Mouse (Mus musculus): ENCODE data around the gene Tex33.
"Not testable (repeated sequence)": the region's sequence is repeated elsewhere in the genome, so short reads cannot be mapped to it uniquely, and the experiment has no call there.

The Tex33 gene

DNA sequence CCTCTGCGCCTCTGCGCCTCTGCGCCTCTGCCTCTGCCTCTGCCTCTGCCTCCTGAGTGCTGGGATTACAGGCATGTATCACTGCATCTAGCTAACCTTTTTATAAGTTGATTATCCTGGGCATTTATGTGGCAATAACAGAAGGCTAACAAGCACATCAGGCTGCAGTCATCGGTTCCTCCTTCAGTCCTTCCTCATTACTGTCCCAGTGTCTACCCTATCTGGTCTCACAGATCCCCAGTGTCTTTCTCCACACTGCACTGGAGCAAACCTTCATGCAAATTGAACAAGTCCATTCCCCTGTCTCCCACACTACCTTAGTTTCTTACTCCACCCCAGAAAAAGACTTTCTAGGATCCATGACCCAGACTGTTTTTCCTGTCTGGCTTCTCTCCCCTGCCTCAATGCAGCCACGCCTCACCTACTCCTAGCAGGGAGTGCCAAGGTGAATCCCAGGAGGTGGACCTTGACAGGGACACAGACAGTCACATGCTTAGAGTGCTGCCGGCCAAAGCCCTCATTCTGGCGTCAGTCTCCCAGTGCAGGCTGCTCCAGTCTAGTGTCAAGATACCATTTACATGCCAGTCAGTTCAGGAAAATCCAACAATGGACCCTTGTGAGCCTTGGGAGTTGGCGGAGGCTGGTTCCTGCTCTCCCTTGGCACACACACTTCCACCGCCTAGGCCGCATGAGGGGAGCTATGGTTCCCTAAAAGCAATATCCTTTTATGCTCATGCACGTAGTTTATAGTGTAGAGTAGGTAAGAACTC, 12.1 kb downstream of the Tex33 start:
- in situ Hi-C loops (cut with MboI; ENCODE audit: low pct_unique_long_range_greater_than_20kb in 1 of 2, low sequenced_read_pairs in 2 of 2, unreplicated experiment in 1 of 2): no loop called here

GRCm38 (mm10) chr15:78382115-78382514, 13.6 kb downstream of the Tex33 start:
- in situ Hi-C loops (cut with MboI; ENCODE audit: low pct_unique_long_range_greater_than_20kb in 1 of 2, low sequenced_read_pairs in 2 of 2, unreplicated experiment in 1 of 2): no loop called here

DNA sequence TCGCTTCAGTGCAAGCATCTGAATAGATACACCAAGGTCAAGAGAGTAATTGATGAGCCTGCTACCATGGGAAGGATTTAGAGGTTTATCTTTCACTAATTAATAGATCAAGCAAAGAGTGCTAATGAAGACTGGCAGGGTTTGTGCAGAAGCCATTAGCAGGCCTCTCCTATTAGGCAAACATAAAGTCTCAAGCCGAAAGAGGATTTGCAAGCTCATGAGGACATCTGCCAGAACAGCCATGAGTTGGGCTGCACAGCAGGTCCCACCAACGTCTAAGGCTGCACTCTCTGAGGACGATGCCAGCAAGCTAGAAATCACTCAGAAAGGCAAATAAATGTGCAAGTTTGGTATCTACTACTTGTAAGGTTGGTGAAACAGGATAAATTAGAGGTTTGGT, 15.0 kb downstream of the Tex33 start:
- in situ Hi-C loops (cut with MboI; ENCODE audit: low pct_unique_long_range_greater_than_20kb in 1 of 2, low sequenced_read_pairs in 2 of 2, unreplicated experiment in 1 of 2): no loop called here

GRCm38 (mm10) chr15:78380208-78380607, 15.5 kb downstream of the Tex33 start:
- in situ Hi-C loops (cut with MboI; ENCODE audit: low pct_unique_long_range_greater_than_20kb in 1 of 2, low sequenced_read_pairs in 2 of 2, unreplicated experiment in 1 of 2): no loop called here

DNA sequence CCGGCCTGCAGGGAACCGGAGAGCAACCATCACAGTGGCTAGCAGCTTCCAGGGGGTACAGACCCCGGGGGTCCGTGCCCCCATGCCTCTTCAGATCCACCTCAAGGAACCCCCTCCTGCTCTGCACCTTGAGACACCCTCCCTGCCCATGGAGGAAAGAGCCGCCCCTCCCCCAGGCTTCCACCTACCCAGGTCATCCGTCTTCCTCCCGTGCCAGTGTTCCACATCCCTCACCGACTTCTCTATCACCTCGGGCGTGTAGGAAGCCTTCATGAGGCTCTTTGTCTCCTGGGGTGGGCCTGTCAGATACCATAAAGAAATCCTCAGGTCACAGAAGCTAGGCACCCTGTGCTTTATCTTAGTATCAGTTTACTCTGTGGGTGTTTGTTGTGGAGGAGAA, 17.2 kb downstream of the Tex33 start:
- in situ Hi-C loops (cut with MboI; ENCODE audit: low pct_unique_long_range_greater_than_20kb in 1 of 2, low sequenced_read_pairs in 2 of 2, unreplicated experiment in 1 of 2): no loop called here

DNA sequence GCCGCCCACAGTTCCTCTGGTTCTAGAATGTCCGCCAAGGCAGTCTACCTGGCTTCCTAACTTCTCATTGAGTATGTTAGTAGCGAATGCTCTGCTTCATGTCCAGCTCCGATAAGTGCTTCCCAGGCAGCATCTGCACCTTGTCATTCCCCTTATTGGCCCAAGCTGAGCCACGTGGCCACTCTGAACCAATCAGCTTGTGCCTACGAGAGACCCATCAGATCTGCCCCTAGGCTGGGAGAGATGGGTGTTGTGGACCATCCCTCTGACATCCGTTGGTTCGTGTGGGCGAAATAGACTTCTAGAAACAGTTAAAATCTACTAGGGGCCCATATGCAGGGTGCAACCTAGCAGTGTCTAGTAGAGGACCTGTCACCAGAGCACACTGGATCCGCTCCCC, 17.9 kb downstream of the Tex33 start:
- in situ Hi-C loops (cut with MboI; ENCODE audit: low pct_unique_long_range_greater_than_20kb in 1 of 2, low sequenced_read_pairs in 2 of 2, unreplicated experiment in 1 of 2): no loop called here

GRCm38 (mm10) chr15:78374204-78374603, 21.5 kb downstream of the Tex33 start:
- in situ Hi-C loops (cut with MboI; ENCODE audit: low pct_unique_long_range_greater_than_20kb in 1 of 2, low sequenced_read_pairs in 2 of 2, unreplicated experiment in 1 of 2): no loop called here

- in situ Hi-C loops (cut with MboI; ENCODE audit: low pct_unique_long_range_greater_than_20kb in 1 of 2, low sequenced_read_pairs in 2 of 2, unreplicated experiment in 1 of 2): no loop called here
Observed at GRCm38 (mm10) chr15:78372796-78373195, 22.9 kb downstream of the Tex33 start.

- in situ Hi-C loops (cut with MboI; ENCODE audit: low pct_unique_long_range_greater_than_20kb in 1 of 2, low sequenced_read_pairs in 2 of 2, unreplicated experiment in 1 of 2): no loop called here
Observed at GRCm38 (mm10) chr15:78369641-78370040, 26.1 kb downstream of the Tex33 start.

DNA sequence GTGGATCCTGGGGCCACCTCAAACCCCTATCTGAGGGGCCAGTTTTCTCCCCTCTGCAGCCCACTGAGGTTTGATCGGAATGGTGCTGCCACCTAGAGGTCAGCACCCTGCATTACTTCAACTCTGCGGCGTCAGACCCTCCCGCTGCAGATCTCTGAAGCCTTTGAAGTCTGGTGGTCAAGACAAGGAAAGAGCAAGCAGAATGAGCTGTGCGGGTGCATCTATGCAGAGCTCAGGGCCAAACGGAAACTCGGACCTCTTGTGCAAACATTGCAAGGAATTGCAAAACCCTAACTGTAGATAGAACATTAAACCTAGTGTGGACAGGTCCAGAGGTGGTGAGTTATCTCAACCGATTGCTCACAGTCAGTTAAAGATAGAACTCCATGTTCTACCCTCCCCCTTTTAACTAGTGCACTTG, 26.8 kb downstream of the Tex33 start:
- in situ Hi-C loops (cut with MboI; ENCODE audit: low pct_unique_long_range_greater_than_20kb in 1 of 2, low sequenced_read_pairs in 2 of 2, unreplicated experiment in 1 of 2): no loop called here

DNA sequence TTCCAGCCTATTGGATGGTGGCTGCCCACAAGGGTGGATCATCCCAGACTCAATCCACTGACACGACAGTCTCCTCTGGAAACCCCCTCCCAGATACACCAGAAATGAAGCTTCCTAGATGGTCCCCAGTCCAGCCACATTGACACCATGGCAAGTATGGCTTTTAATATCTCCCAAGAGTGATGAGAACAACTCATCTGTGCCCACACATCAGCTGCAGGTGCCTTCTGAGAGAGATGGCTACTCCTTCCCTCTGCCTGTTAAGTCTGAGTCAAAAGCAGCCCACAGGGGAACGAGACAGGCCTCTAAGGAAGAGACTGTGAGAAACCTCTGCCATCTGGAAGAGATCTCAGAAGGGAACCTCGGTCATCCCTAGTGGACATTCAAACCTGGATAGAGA, 27.9 kb downstream of the Tex33 start:
- in situ Hi-C loops (cut with MboI; ENCODE audit: low pct_unique_long_range_greater_than_20kb in 1 of 2, low sequenced_read_pairs in 2 of 2, unreplicated experiment in 1 of 2): no loop called here

- in situ Hi-C loops (cut with MboI; ENCODE audit: low pct_unique_long_range_greater_than_20kb in 1 of 2, low sequenced_read_pairs in 2 of 2, unreplicated experiment in 1 of 2): no loop called here
Observed at GRCm38 (mm10) chr15:78366875-78367274, 28.8 kb downstream of the Tex33 start.

- in situ Hi-C loops (cut with MboI; ENCODE audit: low pct_unique_long_range_greater_than_20kb in 1 of 2, low sequenced_read_pairs in 2 of 2, unreplicated experiment in 1 of 2): no loop called here
Observed at GRCm38 (mm10) chr15:78365916-78366315, 29.8 kb downstream of the Tex33 start.

- in situ Hi-C loops (cut with MboI; ENCODE audit: low pct_unique_long_range_greater_than_20kb in 1 of 2, low sequenced_read_pairs in 2 of 2, unreplicated experiment in 1 of 2): no loop called here
Observed at GRCm38 (mm10) chr15:78355548-78355947, 40.2 kb downstream of the Tex33 start.

DNA sequence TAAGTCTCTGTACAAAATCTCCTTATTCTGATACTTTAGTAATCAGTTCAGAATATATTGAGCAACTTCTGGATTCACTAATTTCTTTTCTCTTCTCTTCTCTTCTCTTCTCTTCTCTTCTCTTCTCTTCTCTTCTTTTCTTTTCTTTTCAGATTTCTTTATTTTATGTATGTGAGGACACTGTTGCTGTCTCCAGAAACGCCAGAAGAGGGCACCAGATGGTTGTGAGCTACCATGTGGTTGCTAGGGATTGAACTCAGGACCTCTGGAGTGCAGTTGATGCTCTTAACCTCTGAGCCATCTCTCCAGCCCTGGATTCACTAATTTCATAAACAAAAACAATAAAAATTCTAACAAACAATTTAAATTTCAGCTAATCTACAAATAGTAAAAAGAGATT, 40.8 kb downstream of the Tex33 start:
- in situ Hi-C loops (cut with MboI; ENCODE audit: low pct_unique_long_range_greater_than_20kb in 1 of 2, low sequenced_read_pairs in 2 of 2, unreplicated experiment in 1 of 2): loop anchor here in 1 of 2 experiments (5.0 kb wide), 1 partner anchor 182 kb away; no protein-coding TSS in a partner anchor

- in situ Hi-C loops (cut with MboI; ENCODE audit: low pct_unique_long_range_greater_than_20kb in 1 of 2, low sequenced_read_pairs in 2 of 2, unreplicated experiment in 1 of 2): loop anchor here in 1 of 2 experiments (5.0 kb wide), 1 partner anchor 186 kb away; no protein-coding TSS in a partner anchor
Observed at GRCm38 (mm10) chr15:78351586-78352165, 44.0 kb downstream of the Tex33 start.

- in situ Hi-C loops (cut with MboI; ENCODE audit: low pct_unique_long_range_greater_than_20kb in 1 of 2, low sequenced_read_pairs in 2 of 2, unreplicated experiment in 1 of 2): no loop called here
Observed at GRCm38 (mm10) chr15:78344567-78344966, 51.1 kb downstream of the Tex33 start.

DNA sequence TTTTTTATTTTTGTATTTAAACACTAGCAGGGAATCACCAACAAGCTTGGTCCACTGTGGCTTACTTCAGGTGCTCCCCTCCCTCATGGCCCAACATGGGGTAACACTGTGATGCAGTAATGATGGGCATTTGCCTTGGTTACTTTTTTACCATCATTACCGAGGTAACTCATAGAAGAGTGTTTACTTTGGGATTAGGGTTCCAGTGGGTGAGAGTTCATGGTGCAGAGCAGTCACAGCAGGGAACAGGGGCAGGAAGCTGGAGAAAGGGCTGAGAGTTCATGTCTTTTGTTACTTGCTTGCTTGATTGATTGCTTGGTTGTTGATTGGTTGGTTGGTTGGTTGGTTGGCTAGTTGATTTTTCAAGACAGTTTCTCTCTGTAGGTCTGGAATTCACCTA, 52.0 kb downstream of the Tex33 start:
- in situ Hi-C loops (cut with MboI; ENCODE audit: low pct_unique_long_range_greater_than_20kb in 1 of 2, low sequenced_read_pairs in 2 of 2, unreplicated experiment in 1 of 2): no loop called here

DNA sequence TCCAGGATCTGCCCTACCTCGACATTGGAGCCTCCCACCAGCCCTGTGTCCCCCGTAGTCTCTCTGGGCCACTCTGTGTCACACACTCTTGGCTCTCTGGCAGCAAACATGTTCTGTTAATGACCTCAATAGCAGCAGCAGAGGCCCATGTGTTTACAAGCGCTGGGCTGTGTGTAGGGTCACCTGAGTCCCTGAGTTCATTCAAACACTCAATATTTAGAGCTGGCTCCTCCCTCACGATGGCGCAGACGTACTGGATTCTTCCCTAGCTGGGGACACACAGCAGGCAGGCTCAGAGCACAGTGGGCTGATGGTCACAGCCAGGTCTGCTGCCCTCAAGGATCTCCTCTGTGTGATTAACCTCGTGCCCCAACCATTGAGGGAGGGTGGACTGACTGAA, 54.8 kb downstream of the Tex33 start:
- in situ Hi-C loops (cut with MboI; ENCODE audit: low pct_unique_long_range_greater_than_20kb in 1 of 2, low sequenced_read_pairs in 2 of 2, unreplicated experiment in 1 of 2): not testable (repeated sequence)

Measured in mouse embryonic stem cell (cell line).